ENCODE assay signal across 18 mouse cellular contexts in the genomic region with DNA sequence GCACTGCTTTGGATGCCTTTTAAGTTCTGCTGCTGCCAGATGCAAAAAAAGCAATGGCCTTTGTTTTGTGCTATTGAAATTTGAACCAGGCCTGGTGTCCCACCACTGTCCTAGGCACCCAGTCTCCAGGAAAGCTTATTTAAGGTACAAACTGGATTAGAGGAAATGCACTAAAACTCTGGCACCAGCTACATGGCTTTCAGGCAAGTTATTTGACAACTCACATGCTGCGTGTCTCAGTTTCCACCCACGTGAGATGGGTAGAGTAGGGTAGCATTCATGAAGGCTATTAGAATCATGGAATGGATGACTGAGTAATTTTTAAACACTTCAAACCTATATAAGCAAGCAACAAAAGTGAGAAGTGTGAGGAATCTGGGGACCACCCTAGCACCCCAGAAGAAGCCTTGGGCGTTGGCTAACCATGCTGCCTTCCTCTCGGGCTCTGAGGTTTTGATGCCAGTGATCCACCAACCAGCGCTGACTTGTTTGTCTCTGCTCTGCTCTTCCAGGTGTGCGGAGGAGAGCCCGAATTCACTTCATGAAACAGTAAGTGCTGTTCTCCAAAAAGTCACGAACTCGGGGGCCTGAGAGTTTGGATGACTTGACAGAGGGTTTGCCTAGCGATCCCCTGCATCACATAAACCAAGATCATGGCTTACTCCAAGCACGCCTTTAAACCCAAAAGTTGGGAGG. TPM values are rescaled to one million over a fixed set of nuclear protein-coding genes. Genes with fewer than 3 reads are reported as not detected.
"Had no signal": no experiment of that assay in that cellular context is flagged by ENCODE, and none has a peak within 500 bp of the region (broad histone marks: within the 10 kb centered on the region; RNA-seq: fewer than 3 reads in every experiment).

No protein-coding gene starts in this region.

- DNase-seq: kidney, adult 18-20 months; kidney, postnatal 10 days; kidney, postnatal 4 days; lung, adult 2 months; lung, postnatal 36 days; midbrain, embryonic 14.5 days; spleen, adult 18-20 months had no signal

- H3K27ac ChIP-seq: left cerebral cortex, adult 2 months; limb, embryonic 10.5 days; liver, embryonic 15.5 days; midbrain, embryonic 10.5 days; neural tube, embryonic 12.5 days; stomach, embryonic 15.5 days had no signal

- H3K4me3 ChIP-seq: left cerebral cortex, adult 2 months; limb, embryonic 10.5 days; liver, embryonic 15.5 days; midbrain, embryonic 10.5 days; neural tube, embryonic 12.5 days; stomach, embryonic 15.5 days had no signal

RNA-seq across cellular contexts. Expression of a gene that starts 11.1 kb away (rescaled TPM):
- total RNA-seq: layer of hippocampus, adult 8-10 months; layer of hippocampus, postnatal 25 days; left cerebral cortex, adult 2 months; left cerebral cortex, postnatal 14 days had no signal

RNA-seq across cellular contexts. Expression of a gene that starts 11.7 kb away (rescaled TPM):
- total RNA-seq: megakaryocyte, adult 5-6 weeks; neutrophil, adult 5-6 weeks had no signal

RNA-seq across cellular contexts. Expression of a gene that starts 39.5 kb away (rescaled TPM):
- total RNA-seq: layer of hippocampus, adult 8-10 months; layer of hippocampus, postnatal 25 days; left cerebral cortex, adult 2 months; left cerebral cortex, postnatal 14 days had no signal
